Mouse (Mus musculus): Measurements from ENCODE around the gene Card9.

DNA sequence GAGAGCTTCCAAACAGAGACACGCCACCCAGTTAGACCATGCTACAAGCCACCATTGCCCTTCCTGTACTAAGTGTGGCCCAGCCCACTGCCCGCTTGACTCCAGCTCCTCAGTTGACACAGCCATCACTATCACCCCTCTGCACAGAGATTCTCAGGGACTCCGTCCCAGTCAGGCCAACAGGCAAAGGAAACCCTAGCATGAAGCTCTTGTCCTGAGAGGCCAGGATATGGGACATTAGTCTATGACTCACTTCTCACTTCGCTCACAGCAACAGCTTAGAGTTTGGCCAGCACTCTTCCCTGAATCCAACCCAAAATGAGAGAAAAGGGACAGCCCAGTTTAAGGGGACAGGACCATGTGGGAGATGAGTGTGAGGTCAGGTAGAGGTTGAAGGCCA, 6.3 kb downstream of the Card9 start:
- TF ChIP-seq CTCF (IDR thresholded peaks at IDR 0.05) (no peak), EP300 (IDR thresholded peaks at IDR 0.05) (no peak)

Data from lung, postnatal 0 days (tissue).